Mouse (Mus musculus): ENCODE results near the gene Skil. TPM values are rescaled to one million over a fixed set of nuclear protein-coding genes. Genes with fewer than 3 reads are reported as not detected.
"Not testable (repeated sequence)": the region's sequence is repeated elsewhere in the genome, so short reads cannot be mapped to it uniquely, and the experiment has no call there.

Skil gene
- polyA plus RNA-seq, 1 experiment = 62.7 TPM

GRCm38 (mm10) chr3:31138454-31139424, 43.9 kb downstream of the Skil start:
- TF ChIP-seq CTCF (IDR thresholded peaks at IDR 0.05; ENCODE audit: borderline replicate concordance, insufficient read depth, low read length) = no peak
- TF ChIP-seq POLR2A (IDR thresholded peaks at IDR 0.05; ENCODE audit: low read depth, low read length) = no peak
- H3K4me3 ChIP-seq (ENCODE audit: insufficient read depth, low read length) = no peak overlapping the region
- no peak overlapping the region for H3K27ac ChIP-seq (ENCODE audit: insufficient read depth, low read length)
- H3K4me1 ChIP-seq (ENCODE audit: control insufficient read depth, insufficient read depth, low read length) = no peaks in the 10 kb centered on the region

- no peak overlapping the region for H3K4me3 ChIP-seq (ENCODE audit: insufficient read depth, low read length)
- no peak overlapping the region for H3K27ac ChIP-seq (ENCODE audit: insufficient read depth, low read length)
- TF ChIP-seq CTCF (IDR thresholded peaks at IDR 0.05; ENCODE audit: borderline replicate concordance, insufficient read depth, low read length) (no peak), POLR2A (IDR thresholded peaks at IDR 0.05; ENCODE audit: low read depth, low read length) (no peak)
- no peaks in the 10 kb centered on the region for H3K4me1 ChIP-seq (ENCODE audit: control insufficient read depth, insufficient read depth, low read length)
Measured at GRCm38 (mm10) chr3:31141621-31142020, 46.8 kb downstream of the Skil start.

GRCm38 (mm10) chr3:31145222-31145621, 50.4 kb downstream of the Skil start:
- not testable (repeated sequence) for H3K4me1 ChIP-seq (ENCODE audit: control insufficient read depth, insufficient read depth, low read length); H3K4me3 ChIP-seq (ENCODE audit: insufficient read depth, low read length); H3K27ac ChIP-seq (ENCODE audit: insufficient read depth, low read length)

GRCm38 (mm10) chr3:31145641-31146290, 50.9 kb downstream of the Skil start:
- H3K27ac ChIP-seq (ENCODE audit: insufficient read depth, low read length) = no peak overlapping the region

GRCm38 (mm10) chr3:31148595-31148994, 53.7 kb downstream of the Skil start:
- Histone ChIP-seq H3K27ac (ENCODE audit: insufficient read depth, low read length) (no peak overlapping the region), H3K4me3 (ENCODE audit: insufficient read depth, low read length) (no peak overlapping the region), H3K4me1 (ENCODE audit: control insufficient read depth, insufficient read depth, low read length) (peaks cover 2% of the 10 kb centered on the region; the same call in 1 of the 2 replicates)
- TF ChIP-seq POLR2A (IDR thresholded peaks at IDR 0.05; ENCODE audit: low read depth, low read length) (no peak), CTCF (IDR thresholded peaks at IDR 0.05; ENCODE audit: borderline replicate concordance, insufficient read depth, low read length) (no peak)

More at GRCm38 (mm10) chr3:31145641-31146290, 50.9 kb downstream of the Skil start:
- TF ChIP-seq CTCF (IDR thresholded peaks at IDR 0.05; ENCODE audit: borderline replicate concordance, insufficient read depth, low read length) (peak; percentile 86), POLR2A (IDR thresholded peaks at IDR 0.05; ENCODE audit: low read depth, low read length) (no peak)
- no peaks in the 10 kb centered on the region for H3K4me1 ChIP-seq (ENCODE audit: control insufficient read depth, insufficient read depth, low read length)
- no peak overlapping the region for H3K4me3 ChIP-seq (ENCODE audit: insufficient read depth, low read length)

GRCm38 (mm10) chr3:31149706-31150105, 54.8 kb downstream of the Skil start, which contains the start of gene Cldn11:
Gene Cldn11 (plus strand): TSS chr3:31149920.
- Histone ChIP-seq H3K4me3 (ENCODE audit: insufficient read depth, low read length) (no peak within 1 kb of the TSS), H3K27ac (ENCODE audit: insufficient read depth, low read length) (no peak within 1 kb of the TSS), H3K4me1 (ENCODE audit: control insufficient read depth, insufficient read depth, low read length) (peaks cover 2% of the 10 kb centered on the region; the same call in 1 of the 2 replicates)
- TF ChIP-seq POLR2A (IDR thresholded peaks at IDR 0.05; ENCODE audit: low read depth, low read length) (no peak), CTCF (IDR thresholded peaks at IDR 0.05; ENCODE audit: borderline replicate concordance, insufficient read depth, low read length) (no peak)

GRCm38 (mm10) chr3:31152108-31152507, 57.2 kb downstream of the Skil start:
- peaks cover 2% of the 10 kb centered on the region; the same call in 1 of the 2 replicates for H3K4me1 ChIP-seq (ENCODE audit: control insufficient read depth, insufficient read depth, low read length)
- TF ChIP-seq CTCF (IDR thresholded peaks at IDR 0.05; ENCODE audit: borderline replicate concordance, insufficient read depth, low read length) (no peak), POLR2A (IDR thresholded peaks at IDR 0.05; ENCODE audit: low read depth, low read length) (no peak)
- no peak overlapping the region for H3K27ac ChIP-seq (ENCODE audit: insufficient read depth, low read length)
- H3K4me3 ChIP-seq (ENCODE audit: insufficient read depth, low read length) = no peak overlapping the region

- TF ChIP-seq CTCF (IDR thresholded peaks at IDR 0.05; ENCODE audit: borderline replicate concordance, insufficient read depth, low read length) = no peak
- TF ChIP-seq POLR2A (IDR thresholded peaks at IDR 0.05; ENCODE audit: low read depth, low read length) = no peak
- Histone ChIP-seq H3K4me3 (ENCODE audit: insufficient read depth, low read length) (no peak overlapping the region), H3K27ac (ENCODE audit: insufficient read depth, low read length) (no peak overlapping the region), H3K4me1 (ENCODE audit: control insufficient read depth, insufficient read depth, low read length) (peaks cover 5% of the 10 kb centered on the region; the same call in 1 of the 2 replicates)
Measured at GRCm38 (mm10) chr3:31156126-31156525, 61.3 kb downstream of the Skil start.

GRCm38 (mm10) chr3:31157776-31158175, 62.9 kb downstream of the Skil start:
- Histone ChIP-seq H3K27ac (ENCODE audit: insufficient read depth, low read length) (no peak overlapping the region), H3K4me1 (ENCODE audit: control insufficient read depth, insufficient read depth, low read length) (peaks cover 3% of the 10 kb centered on the region; the same call in 1 of the 2 replicates), H3K4me3 (ENCODE audit: insufficient read depth, low read length) (no peak overlapping the region)
- TF ChIP-seq POLR2A (IDR thresholded peaks at IDR 0.05; ENCODE audit: low read depth, low read length) (no peak), CTCF (IDR thresholded peaks at IDR 0.05; ENCODE audit: borderline replicate concordance, insufficient read depth, low read length) (no peak)

GRCm38 (mm10) chr3:31160046-31160445, 65.2 kb downstream of the Skil start:
- TF ChIP-seq POLR2A (IDR thresholded peaks at IDR 0.05; ENCODE audit: low read depth, low read length) (no peak), CTCF (IDR thresholded peaks at IDR 0.05; ENCODE audit: borderline replicate concordance, insufficient read depth, low read length) (no peak)
- H3K4me1 ChIP-seq (ENCODE audit: control insufficient read depth, insufficient read depth, low read length) = peaks cover 3% of the 10 kb centered on the region; the same call in 1 of the 2 replicates
- no peak overlapping the region for H3K27ac ChIP-seq (ENCODE audit: insufficient read depth, low read length)
- no peak overlapping the region for H3K4me3 ChIP-seq (ENCODE audit: insufficient read depth, low read length)

All from embryonic fibroblast, embryonic 13.5 days (primary cell).